Mouse (Mus musculus) kidney, postnatal 0 days (tissue): ENCODE results near the gene Nfix. TPM values are rescaled to one million over a fixed set of nuclear protein-coding genes. Genes with fewer than 3 reads are reported as not detected.

Experiments used
- ATAC-seq: fragments of 200-750 bp; cut with Nextera tagmentation; replicated peaks from 2 replicates; pipeline ENCODE4 v1.8.0; 2017; ENCODE audit warnings: low read depth, moderate number of reproducible peaks, moderate TSS enrichment, moderate library complexity; ENCODE audit not compliant: low FRiP score
- DNase-seq: peaks from one replicate; pipeline ENCODE4 v3.0.0-alpha.2; 2016; ENCODE audit warnings: low spot score
- H3K27ac ChIP-seq: fragments of 300-500 bp; sonication (generic); 2 replicates; pipeline ENCODE4 v1.5.1; 2014; ENCODE audit warnings: mild to moderate bottlenecking
- H3K27me3 ChIP-seq: fragments of 300-500 bp; sonication (generic); 2 replicates; pipeline ENCODE4 v1.6.1; 2014; ENCODE audit warnings: low read length, mixed read lengths; ENCODE audit not compliant: insufficient read depth
- H3K36me3 ChIP-seq: fragments of 300-500 bp; sonication (generic); 2 replicates; pipeline ENCODE4 v1.6.1; 2014; ENCODE audit warnings: low read length, mixed read lengths; ENCODE audit not compliant: insufficient read depth
- H3K4me1 ChIP-seq: fragments of 300-500 bp; sonication (generic); replicated peaks from 2 replicates; pipeline ENCODE4 v1.6.1; 2014; ENCODE audit warnings: antibody characterized with exemption, low read length, mixed read lengths; ENCODE audit not compliant: insufficient read depth
- H3K4me2 ChIP-seq: fragments of 300-500 bp; sonication (generic); 2 replicates; pipeline ENCODE4 v1.6.1; 2014; ENCODE audit warnings: mild to moderate bottlenecking, low read length, moderate library complexity, mixed read lengths
- H3K4me3 ChIP-seq: fragments of 300-500 bp; sonication (generic); replicated peaks from 2 replicates; pipeline ENCODE4 v1.5.1; 2014; ENCODE audit warnings: low read depth, low read length
- H3K9ac ChIP-seq: fragments of 300-500 bp; sonication (generic); 2 replicates; pipeline ENCODE4 v1.6.1; 2014; ENCODE audit warnings: low read depth, low read length
- H3K9me3 ChIP-seq: fragments of 300-500 bp; sonication (generic); replicated peaks from 2 replicates; pipeline ENCODE4 v1.6.1; 2016; ENCODE audit warnings: low read length, inconsistent platforms, mixed read lengths
- CTCF ChIP-seq: IDR thresholded peaks from 2 replicates; pipeline ENCODE4 v1.5.1; 2016; ENCODE audit warnings: antibody characterized with exemption, low read depth, mild to moderate bottlenecking, moderate library complexity
- WGBS: fragments of 180-500 bp; shearing (Covaris S2); extraction: QIAGEN DNeasy Blood & Tissue Kit; methylation state at CpG from one replicate; pipeline ENCODE4 v1.1.7; 2014; 5-methylcytosine and 5-hydroxymethylcytosine counted together
- polyA plus RNA-seq: library from polyadenylated mRNA; unstranded; fragments of >200 nt; fragmentation: Nextera tagmentation; extraction: Ambion mirVana; gene quantifications from 2 replicates; pipeline ENCODE4 v1.2.1, GENCODE M21; 2015

The Nfix gene
- polyA plus RNA-seq, 1 experiment from 2014 or later = 21.1 TPM

- no peaks in the 10 kb centered on the region for H3K9me3 ChIP-seq
- H3K36me3 ChIP-seq = no peaks in the 10 kb centered on the region
- H3K9ac ChIP-seq = no peak overlapping the region
- no peaks in the 10 kb centered on the region for H3K27me3 ChIP-seq
- H3K27ac ChIP-seq = no peak overlapping the region
- 50% methylated on average over 2 of the region's 2 CpGs for WGBS
- H3K4me1 ChIP-seq = peaks cover 7% of the 10 kb centered on the region
- no peak overlapping the region for H3K4me3 ChIP-seq
- ATAC-seq (no peak), DNase-seq (no peak)
- H3K4me2 ChIP-seq = no peak overlapping the region
- TF ChIP-seq CTCF = no peak
Observed at GRCm38 (mm10) chr8:84760901-84761300, 39.2 kb downstream of the Nfix start.

- 59% methylated on average over 7 of the region's 7 CpGs for WGBS
- TF ChIP-seq CTCF = no peak
- Histone ChIP-seq H3K4me3 (no peak overlapping the region), H3K27ac (no peak overlapping the region), H3K9me3 (no peaks in the 10 kb centered on the region), H3K9ac (no peak overlapping the region), H3K27me3 (0 out of 2 replicates have a peak, but pooled peaks cover 2% of the 10 kb centered on the region), H3K36me3 (no peaks in the 10 kb centered on the region), H3K4me1 (peaks cover 5% of the 10 kb centered on the region; the same call in 1 of the 2 replicates), H3K4me2 (no peak overlapping the region)
- ATAC-seq (no peak), DNase-seq (no peak)
Observed at GRCm38 (mm10) chr8:84760405-84760805, 39.7 kb downstream of the Nfix start.

- Histone ChIP-seq H3K4me1 (peaks cover 5% of the 10 kb centered on the region; the same call in 1 of the 2 replicates), H3K9me3 (no peaks in the 10 kb centered on the region), H3K4me3 (no peak overlapping the region), H3K27me3 (0 out of 2 replicates have a peak, but pooled peaks cover 3% of the 10 kb centered on the region), H3K9ac (no peak overlapping the region), H3K27ac (no peak overlapping the region), H3K4me2 (no peak overlapping the region), H3K36me3 (no peaks in the 10 kb centered on the region)
- ATAC-seq (no peak), DNase-seq (no peak)
- no peak for TF ChIP-seq CTCF
- 89% methylated on average over 10 of the region's 10 CpGs for WGBS
Observed at GRCm38 (mm10) chr8:84759718-84760117, 40.4 kb downstream of the Nfix start.

- WGBS = 61% methylated on average over 7 of the region's 7 CpGs
Observed at GRCm38 (mm10) chr8:84759126-84759525, 41.0 kb downstream of the Nfix start.

GRCm38 (mm10) chr8:84758308-84758707, 41.8 kb downstream of the Nfix start:
- no peak overlapping the region for H3K9ac ChIP-seq
- TF ChIP-seq CTCF = no peak
- H3K9me3 ChIP-seq = no peaks in the 10 kb centered on the region
- H3K27ac ChIP-seq = no peak overlapping the region
- no peak overlapping the region for H3K4me3 ChIP-seq
- ATAC-seq (no peak), DNase-seq (no peak)
- 92% methylated on average over 3 of the region's 3 CpGs for WGBS
- 0 out of 2 replicates have a peak, but pooled peaks cover 7% of the 10 kb centered on the region for H3K27me3 ChIP-seq
- no peak overlapping the region for H3K4me2 ChIP-seq
- H3K36me3 ChIP-seq = no peaks in the 10 kb centered on the region
- peaks cover 5% of the 10 kb centered on the region; the same call in 1 of the 2 replicates for H3K4me1 ChIP-seq

More at GRCm38 (mm10) chr8:84759126-84759525, 41.0 kb downstream of the Nfix start:
- H3K9ac ChIP-seq = no peak overlapping the region
- ATAC-seq (no peak), DNase-seq (no peak)
- H3K36me3 ChIP-seq = no peaks in the 10 kb centered on the region
- H3K4me3 ChIP-seq = no peak overlapping the region
- peak; percentile 67 for TF ChIP-seq CTCF
- H3K4me2 ChIP-seq = no peak overlapping the region
- H3K4me1 ChIP-seq = peaks cover 5% of the 10 kb centered on the region; the same call in 1 of the 2 replicates
- no peaks in the 10 kb centered on the region for H3K9me3 ChIP-seq
- H3K27ac ChIP-seq = no peak overlapping the region
- 0 out of 2 replicates have a peak, but pooled peaks cover 3% of the 10 kb centered on the region for H3K27me3 ChIP-seq

GRCm38 (mm10) chr8:84757501-84757900, 42.6 kb downstream of the Nfix start:
- ATAC-seq (no peak), DNase-seq (no peak)
- H3K36me3 ChIP-seq = no peaks in the 10 kb centered on the region
- no peak overlapping the region for H3K4me2 ChIP-seq
- H3K4me1 ChIP-seq = peaks cover 5% of the 10 kb centered on the region; the same call in 1 of the 2 replicates
- no peaks in the 10 kb centered on the region for H3K9me3 ChIP-seq
- H3K4me3 ChIP-seq = no peak overlapping the region
- peak; percentile 2; the same call in 1 of the 2 replicates for TF ChIP-seq CTCF
- no peak overlapping the region for H3K27ac ChIP-seq
- 23% methylated on average over 5 of the region's 5 CpGs for WGBS
- H3K27me3 ChIP-seq = 0 out of 2 replicates have a peak, but pooled peaks cover 7% of the 10 kb centered on the region
- no peak overlapping the region for H3K9ac ChIP-seq
